Mouse (Mus musculus): Measurements from ENCODE around the gene Gm5741.

Gm5741 gene

GRCm38 (mm10) chr8:85073041-85073612, 5.3 kb upstream of the Gm5741 start:
- DNase-seq (ENCODE audit: low spot score): no peak

- no peak for DNase-seq (ENCODE audit: low spot score)
These were observed 4.7 kb upstream of the Gm5741 start for GRCm38 (mm10) chr8:85072364-85072929.

GRCm38 (mm10) chr8:85071514-85072281, 3.9 kb upstream of the Gm5741 start, which contains the start of gene Dhps:
Gene Dhps, plus strand, starts transcription at chr8:85071757.
- peak; percentile 92 for DNase-seq (ENCODE audit: low spot score)

DNA sequence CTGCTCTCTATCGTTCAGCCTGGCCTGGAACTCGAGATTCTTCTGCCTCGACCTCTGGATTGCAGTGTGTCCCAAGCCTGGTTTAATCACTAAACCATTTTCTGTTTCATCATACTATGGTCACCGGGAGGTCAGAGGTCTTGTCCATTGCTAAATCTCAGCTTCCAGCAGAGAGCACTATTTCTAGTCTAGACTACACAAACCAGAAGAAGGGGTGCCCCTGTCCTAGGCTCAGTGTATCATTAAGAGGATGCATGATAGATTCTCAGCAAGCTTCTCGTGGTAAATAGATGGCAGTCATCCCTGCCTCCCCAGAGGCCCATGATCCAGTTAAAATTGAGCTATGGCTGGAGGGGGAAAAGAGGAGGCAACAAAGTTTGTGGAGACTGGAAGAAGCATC, 3.3 kb upstream of the Gm5741 start:
- DNase-seq (ENCODE audit: low spot score): no peak

- DNase-seq (ENCODE audit: low spot score): peak; percentile 73
These were observed 627 bp downstream of the Gm5741 start for GRCm38 (mm10) chr8:85067155-85067554.

DNA sequence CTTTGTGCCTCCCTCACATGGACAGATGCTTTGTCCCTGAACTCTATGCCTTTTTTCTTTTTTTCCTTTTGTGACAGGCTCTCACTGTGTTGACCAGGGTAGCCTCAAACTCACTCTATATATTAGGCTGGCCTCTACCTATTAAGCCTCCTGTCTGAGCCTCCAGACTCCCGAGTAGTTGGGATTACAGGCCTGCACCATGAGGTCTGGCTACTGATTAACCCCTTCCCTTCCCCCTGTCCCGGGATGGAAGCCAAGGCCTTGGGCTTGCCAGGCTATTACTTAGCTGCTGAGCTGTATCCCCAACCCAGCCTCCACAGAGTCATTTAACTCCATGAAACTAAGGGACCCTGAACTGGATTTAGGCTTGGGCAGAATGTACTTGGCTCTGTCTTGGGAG, 2.6 kb downstream of the Gm5741 start:
- no peak for DNase-seq (ENCODE audit: low spot score)

DNA sequence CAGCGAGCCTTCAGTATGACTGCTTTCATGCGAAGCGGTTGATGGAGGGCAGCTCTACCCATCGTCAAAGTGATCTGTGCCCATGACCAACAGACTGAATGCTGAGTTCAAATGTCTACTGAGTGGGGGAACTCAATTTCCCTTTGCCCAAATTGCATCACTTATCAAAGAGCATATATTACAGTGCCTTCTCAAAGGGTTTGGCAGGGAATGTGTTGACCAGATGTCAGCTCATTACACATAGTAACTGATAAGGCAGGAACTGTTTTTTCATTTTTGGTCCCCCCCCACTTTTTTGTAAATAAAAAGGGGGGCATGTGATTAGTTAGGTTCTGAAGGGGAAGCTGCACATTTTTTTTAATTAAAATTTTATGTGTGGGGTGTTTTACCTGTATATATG, 5.2 kb downstream of the Gm5741 start:
- no peak for DNase-seq (ENCODE audit: low spot score)

- peak; percentile 92 for DNase-seq (ENCODE audit: low spot score)
These were observed 7.7 kb downstream of the Gm5741 start, which contains the start of gene Fbxw9 for GRCm38 (mm10) chr8:85059879-85060616. Gene Fbxw9, plus strand, starts transcription at chr8:85060055.

- DNase-seq (ENCODE audit: low spot score): no peak
These were observed 10.4 kb downstream of the Gm5741 start for GRCm38 (mm10) chr8:85057367-85057766.

GRCm38 (mm10) chr8:85043619-85044018, 24.2 kb downstream of the Gm5741 start:
- DNase-seq (ENCODE audit: low spot score): no peak

- peak; percentile 55 for DNase-seq (ENCODE audit: low spot score)
These were observed 29.9 kb downstream of the Gm5741 start for GRCm38 (mm10) chr8:85037681-85038531.

GRCm38 (mm10) chr8:85037366-85037680, 30.5 kb downstream of the Gm5741 start:
- no peak for DNase-seq (ENCODE audit: low spot score)

DNA sequence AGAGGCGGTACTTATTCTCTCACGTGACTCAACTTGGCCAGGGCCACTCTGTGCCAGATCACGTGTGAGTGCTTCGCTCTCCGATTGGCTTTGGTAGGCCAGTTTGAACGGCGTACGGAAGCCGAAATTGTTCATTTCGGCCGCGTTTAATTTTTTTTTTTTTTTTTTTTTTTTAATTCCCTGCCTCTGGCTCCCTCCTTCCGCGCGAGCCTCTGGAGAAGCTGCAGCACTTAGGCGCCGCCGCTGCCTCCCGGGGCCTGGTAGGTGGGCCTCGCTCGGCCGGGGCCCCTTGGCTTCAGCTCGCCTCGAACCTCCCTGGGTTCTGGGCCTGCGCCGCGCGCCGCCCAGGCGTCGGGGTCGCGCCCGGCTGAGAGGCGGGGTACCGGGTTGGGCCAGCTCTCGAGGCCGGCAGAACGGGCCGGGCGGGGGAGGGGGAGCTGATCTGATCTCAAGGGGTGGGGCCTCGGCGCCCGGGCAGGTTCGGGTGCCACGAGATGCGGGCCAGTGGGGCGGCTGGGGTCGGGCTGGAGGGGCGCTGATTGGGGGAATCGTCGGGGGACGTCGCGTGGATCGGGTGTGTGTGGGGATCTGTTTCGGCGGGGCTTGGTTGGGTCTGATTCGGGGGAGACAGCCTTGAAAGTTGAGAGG, 30.9 kb downstream of the Gm5741 start, which contains the start of gene Tnpo2:
Tnpo2 (plus strand) TSS at position 198 of the 648 bp plus-strand sequence.
- peak; percentile 93 for DNase-seq (ENCODE audit: low spot score)

- DNase-seq (ENCODE audit: low spot score): no peak
These were observed 31.4 kb downstream of the Gm5741 start for GRCm38 (mm10) chr8:85036381-85036717.

GRCm38 (mm10) chr8:85035728-85036310, 32.0 kb downstream of the Gm5741 start:
- no peak for DNase-seq (ENCODE audit: low spot score)

DNA sequence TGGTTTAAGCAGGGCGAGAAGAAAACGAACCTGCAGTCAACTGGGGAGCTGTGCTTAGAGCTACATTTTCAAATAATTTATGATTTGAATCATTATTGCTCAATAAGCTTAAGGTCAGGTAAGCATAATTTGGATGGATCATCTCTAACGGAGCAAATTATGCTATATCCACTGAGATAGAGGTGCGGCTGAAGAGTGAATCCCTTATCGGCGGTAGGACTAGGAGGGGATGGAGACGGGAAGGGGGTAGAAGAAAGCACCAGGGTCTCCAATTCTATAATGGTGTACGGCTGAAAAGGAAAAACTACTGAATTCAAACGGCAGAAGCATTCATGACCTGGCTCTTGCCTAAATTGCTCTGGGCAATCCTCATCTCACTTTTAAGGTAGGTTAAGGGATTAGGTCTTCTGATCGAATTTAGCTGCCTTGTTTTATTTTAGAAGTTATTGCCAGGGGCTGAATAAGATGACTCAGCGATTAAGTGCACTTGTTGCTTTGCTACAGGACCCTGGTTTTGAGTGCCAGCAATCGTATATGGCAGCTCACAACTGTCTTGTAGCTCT, 32.5 kb downstream of the Gm5741 start:
- no peak for DNase-seq (ENCODE audit: low spot score)

DNA sequence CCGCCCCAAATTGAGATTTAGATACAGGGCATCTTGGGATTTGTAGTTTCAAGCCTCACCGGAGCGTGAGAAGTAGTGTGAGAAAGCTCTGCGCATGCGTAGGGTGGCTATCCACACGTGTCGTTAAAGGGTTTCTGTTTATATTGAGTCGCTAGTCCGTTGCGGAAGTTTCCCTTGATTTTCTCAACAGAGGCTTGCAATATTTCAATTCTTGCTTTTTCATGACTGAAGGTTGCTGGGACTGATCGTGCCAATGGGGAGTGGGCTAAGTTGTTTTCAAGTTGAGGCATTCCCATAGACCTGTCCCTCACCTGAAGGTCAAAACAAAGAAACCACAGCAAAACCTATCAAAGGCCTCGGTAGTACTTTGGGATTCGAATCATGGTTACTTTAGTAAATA, 33.0 kb downstream of the Gm5741 start:
- peak; percentile 80 for DNase-seq (ENCODE audit: low spot score)

DNA sequence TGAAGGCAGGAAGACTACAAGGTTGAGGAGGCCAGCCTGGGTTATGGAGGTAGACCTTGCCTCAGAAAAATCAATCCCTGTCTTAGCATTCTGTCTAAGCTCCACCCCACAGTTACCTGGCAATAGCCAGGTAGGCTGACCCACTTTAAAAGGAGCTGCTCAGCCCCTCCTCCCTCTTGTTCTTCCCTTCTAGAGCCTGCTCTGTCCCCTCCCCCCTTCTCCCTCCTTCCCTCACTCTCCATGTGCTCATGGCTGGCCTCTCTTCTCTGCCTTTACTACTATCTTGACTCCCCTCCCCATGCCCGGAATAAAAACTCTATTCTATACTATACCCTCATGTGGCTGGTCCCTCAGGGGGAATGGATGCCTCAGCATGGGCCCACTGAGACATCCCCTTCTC, 33.9 kb downstream of the Gm5741 start:
- DNase-seq (ENCODE audit: low spot score): no peak

GRCm38 (mm10) chr8:85032622-85033311, 35.0 kb downstream of the Gm5741 start:
- DNase-seq (ENCODE audit: low spot score): peak; percentile 65

- no peak for DNase-seq (ENCODE audit: low spot score)
These were observed 38.5 kb downstream of the Gm5741 start for GRCm38 (mm10) chr8:85029271-85029670.
